Mouse (Mus musculus) heart, embryonic 11.5 days (tissue): Measurements from ENCODE around the gene Crtac1. TPM values are rescaled to one million over a fixed set of nuclear protein-coding genes. Genes with fewer than 3 reads are reported as not detected.

Experiments used
- ATAC-seq: fragments of 200-750 bp; cut with Nextera tagmentation; replicated peaks from 2 replicates; pipeline ENCODE4 v1.8.0; 2017; ENCODE audit warnings: moderate library complexity; ENCODE audit not compliant: insufficient number of reproducible peaks, low FRiP score, low TSS enrichment
- H3K27ac ChIP-seq: fragments of 300-500 bp; sonication (generic); 2 replicates; pipeline ENCODE4 v1.5.1; 2014; ENCODE audit warnings: mild to moderate bottlenecking, low read depth, low read length
- H3K27me3 ChIP-seq: fragments of 300-500 bp; sonication (generic); 2 replicates; pipeline ENCODE4 v1.6.1; 2014; ENCODE audit warnings: mild to moderate bottlenecking, low read length, mixed read lengths; ENCODE audit not compliant: control insufficient read depth, insufficient read depth
- H3K36me3 ChIP-seq: fragments of 300-500 bp; sonication (generic); 2 replicates; pipeline ENCODE4 v1.6.1; 2014; ENCODE audit warnings: mild to moderate bottlenecking, low read length, moderate library complexity, mixed read lengths; ENCODE audit not compliant: control insufficient read depth, insufficient read depth
- H3K4me1 ChIP-seq: fragments of 300-500 bp; sonication (generic); 2 replicates; pipeline ENCODE4 v1.6.1; 2014; ENCODE audit warnings: low read length; ENCODE audit not compliant: control insufficient read depth, insufficient read depth
- H3K4me2 ChIP-seq: fragments of 300-500 bp; sonication (generic); 2 replicates; pipeline ENCODE4 v1.6.1; 2014; ENCODE audit warnings: mild to moderate bottlenecking, moderate library complexity
- H3K4me3 ChIP-seq: fragments of 300-500 bp; sonication (generic); 2 replicates; pipeline ENCODE4 v1.5.1; 2014; ENCODE audit warnings: low read depth, low read length
- H3K9ac ChIP-seq: fragments of 300-500 bp; sonication (generic); 2 replicates; pipeline ENCODE4 v1.6.1; 2014; ENCODE audit warnings: mild to moderate bottlenecking, low read depth, low read length, moderate library complexity
- H3K9me3 ChIP-seq: fragments of 300-500 bp; sonication (generic); replicated peaks from 2 replicates; pipeline ENCODE4 v1.6.1; 2016; ENCODE audit warnings: low read length; ENCODE audit not compliant: control insufficient read depth
- WGBS: fragments of 180-500 bp; shearing (Covaris S2); extraction: QIAGEN DNeasy Blood & Tissue Kit; methylation state at CpG from one replicate; pipeline ENCODE4 v1.1.7; 2014; ENCODE audit not compliant: insufficient replicate concordance; 5-methylcytosine and 5-hydroxymethylcytosine counted together
- polyA plus RNA-seq: library from polyadenylated mRNA; unstranded; fragments of >200 nt; fragmentation: Nextera tagmentation; extraction: Ambion mirVana; gene quantifications from 2 replicates; pipeline ENCODE4 v1.2.1, GENCODE M21; 2014

The Crtac1 gene
- polyA plus RNA-seq, 1 experiment from 2014 or later, result 0.23 TPM

- WGBS, result 63% methylated on average over 9 of the region's 9 CpGs
Measured at GRCm38 (mm10) chr19:42439353-42439752, 7.8 kb upstream of the Crtac1 start.

GRCm38 (mm10) chr19:42435621-42436020, 4.0 kb upstream of the Crtac1 start:
- Histone ChIP-seq H3K27me3 (peaks cover 67% of the 10 kb centered on the region), H3K9me3 (no peaks in the 10 kb centered on the region), H3K27ac (no peak overlapping the region), H3K4me1 (no peaks in the 10 kb centered on the region), H3K36me3 (no peaks in the 10 kb centered on the region), H3K4me2 (no peak overlapping the region), H3K4me3 (no peak overlapping the region), H3K9ac (no peak overlapping the region)
- 63% methylated on average over 4 of the region's 4 CpGs for WGBS
- no peak for ATAC-seq

More at GRCm38 (mm10) chr19:42439353-42439752, 7.8 kb upstream of the Crtac1 start:
- no peak overlapping the region for H3K9ac ChIP-seq
- H3K36me3 ChIP-seq, result no peaks in the 10 kb centered on the region
- H3K9me3 ChIP-seq, result no peaks in the 10 kb centered on the region
- no peak for ATAC-seq
- no peak overlapping the region for H3K4me2 ChIP-seq
- no peak overlapping the region for H3K27ac ChIP-seq
- no peak overlapping the region for H3K4me3 ChIP-seq
- H3K4me1 ChIP-seq, result no peaks in the 10 kb centered on the region
- H3K27me3 ChIP-seq, result peaks cover 50% of the 10 kb centered on the region

GRCm38 (mm10) chr19:42432761-42433160, 1.2 kb upstream of the Crtac1 start:
- no peaks in the 10 kb centered on the region for H3K9me3 ChIP-seq
- H3K27ac ChIP-seq, result no peak overlapping the region
- no peak for ATAC-seq
- H3K9ac ChIP-seq, result no peak overlapping the region
- WGBS, result 25% methylated on average over 8 of the region's 8 CpGs
- H3K4me1 ChIP-seq, result no peaks in the 10 kb centered on the region
- no peaks in the 10 kb centered on the region for H3K36me3 ChIP-seq
- H3K4me2 ChIP-seq, result no peak overlapping the region
- H3K27me3 ChIP-seq, result peaks cover 86% of the 10 kb centered on the region
- no peak overlapping the region for H3K4me3 ChIP-seq

- Histone ChIP-seq H3K27me3 (peaks cover 81% of the 10 kb centered on the region), H3K4me3 (peak overlapping the region; percentile 55), H3K4me1 (no peaks in the 10 kb centered on the region), H3K9me3 (no peaks in the 10 kb centered on the region), H3K36me3 (no peaks in the 10 kb centered on the region), H3K9ac (no peak overlapping the region), H3K4me2 (peak overlapping the region; percentile 88), H3K27ac (no peak overlapping the region)
- WGBS, result 0% methylated on average over 38 of the region's 44 CpGs
- 0 out of 2 replicates have a peak, but pooled peaks have one; percentile 63 for ATAC-seq
Measured at GRCm38 (mm10) chr19:42432191-42432590, 608 bp upstream of the Crtac1 start.

- 2% methylated on average over 19 of the region's 19 CpGs for WGBS
- H3K4me1 ChIP-seq, result no peaks in the 10 kb centered on the region
- peaks cover 76% of the 10 kb centered on the region for H3K27me3 ChIP-seq
- H3K9me3 ChIP-seq, result no peaks in the 10 kb centered on the region
- peak overlapping the region; percentile 55; the same call in 1 of the 2 replicates for H3K4me3 ChIP-seq
- H3K36me3 ChIP-seq, result no peaks in the 10 kb centered on the region
- H3K27ac ChIP-seq, result no peak overlapping the region
- ATAC-seq, result no peak
- H3K4me2 ChIP-seq, result peak overlapping the region; percentile 88
- H3K9ac ChIP-seq, result no peak overlapping the region
Measured at GRCm38 (mm10) chr19:42430981-42431380, 602 bp downstream of the Crtac1 start.

- 12% methylated on average over 3 of the region's 3 CpGs for WGBS
- H3K27me3 ChIP-seq, result peaks cover 68% of the 10 kb centered on the region
- H3K9ac ChIP-seq, result no peak overlapping the region
- no peak overlapping the region for H3K4me2 ChIP-seq
- no peak overlapping the region for H3K27ac ChIP-seq
- H3K4me3 ChIP-seq, result no peak overlapping the region
- ATAC-seq, result no peak
- H3K4me1 ChIP-seq, result no peaks in the 10 kb centered on the region
- H3K9me3 ChIP-seq, result no peaks in the 10 kb centered on the region
- no peaks in the 10 kb centered on the region for H3K36me3 ChIP-seq
Measured at GRCm38 (mm10) chr19:42429410-42429809, 2.2 kb downstream of the Crtac1 start.

- Histone ChIP-seq H3K36me3 (no peaks in the 10 kb centered on the region), H3K27ac (no peak overlapping the region), H3K4me3 (no peak overlapping the region), H3K4me1 (no peaks in the 10 kb centered on the region), H3K9me3 (no peaks in the 10 kb centered on the region), H3K27me3 (peaks cover 39% of the 10 kb centered on the region), H3K9ac (no peak overlapping the region), H3K4me2 (no peak overlapping the region)
- ATAC-seq, result no peak
- 10% methylated on average over 3 of the region's 3 CpGs for WGBS
Measured at GRCm38 (mm10) chr19:42425208-42425607, 6.4 kb downstream of the Crtac1 start.

- Histone ChIP-seq H3K36me3 (no peaks in the 10 kb centered on the region), H3K4me2 (no peak overlapping the region), H3K4me1 (no peaks in the 10 kb centered on the region), H3K27ac (no peak overlapping the region), H3K4me3 (no peak overlapping the region), H3K9me3 (no peaks in the 10 kb centered on the region), H3K9ac (no peak overlapping the region), H3K27me3 (peaks cover 34% of the 10 kb centered on the region)
- ATAC-seq, result no peak
- WGBS, result 85% methylated on average over 8 of the region's 8 CpGs
Measured at GRCm38 (mm10) chr19:42415042-42415441, 16.5 kb downstream of the Crtac1 start.

GRCm38 (mm10) chr19:42409856-42410255, 21.7 kb downstream of the Crtac1 start:
- Histone ChIP-seq H3K4me1 (peaks cover 4% of the 10 kb centered on the region; the same call in 1 of the 2 replicates), H3K27ac (no peak overlapping the region), H3K4me2 (no peak overlapping the region), H3K4me3 (no peak overlapping the region), H3K9ac (no peak overlapping the region), H3K36me3 (no peaks in the 10 kb centered on the region), H3K9me3 (no peaks in the 10 kb centered on the region), H3K27me3 (peaks cover 58% of the 10 kb centered on the region)
- WGBS, result 45% methylated on average over 5 of the region's 5 CpGs
- no peak for ATAC-seq
